Mouse (Mus musculus) cerebellum, adult 9-11 months (tissue): ENCODE results near the gene Col4a6.

Source experiments
- DNase-seq: peaks from one replicate; pipeline ENCODE4 v3.0.0; 2022

Gene Col4a6

GRCm38 (mm10) chrX:141473470-141474302 is at the start of gene Col4a6:
TSS of gene Col4a6 (minus strand) at chrX:141474076.
- no peak for DNase-seq

DNA sequence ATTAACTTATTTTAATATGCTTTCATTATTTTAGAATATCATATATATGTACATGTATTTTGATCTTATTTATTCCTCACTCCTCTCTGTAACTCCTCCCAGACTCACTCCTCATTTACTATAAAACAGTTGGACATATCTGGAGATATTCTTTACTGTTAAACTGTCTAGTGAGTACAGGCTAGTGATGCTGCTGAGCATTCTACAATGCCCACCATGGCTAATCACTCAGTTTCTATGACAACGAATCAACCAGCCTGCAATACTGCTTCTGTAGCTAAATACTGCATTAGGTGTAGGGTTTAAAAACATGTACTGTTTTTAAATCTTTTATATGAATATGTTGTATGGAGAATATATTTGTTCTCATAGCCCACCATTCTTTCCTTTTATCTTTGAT is 29.2 kb upstream of the Col4a6 start:
- DNase-seq = no peak

DNA sequence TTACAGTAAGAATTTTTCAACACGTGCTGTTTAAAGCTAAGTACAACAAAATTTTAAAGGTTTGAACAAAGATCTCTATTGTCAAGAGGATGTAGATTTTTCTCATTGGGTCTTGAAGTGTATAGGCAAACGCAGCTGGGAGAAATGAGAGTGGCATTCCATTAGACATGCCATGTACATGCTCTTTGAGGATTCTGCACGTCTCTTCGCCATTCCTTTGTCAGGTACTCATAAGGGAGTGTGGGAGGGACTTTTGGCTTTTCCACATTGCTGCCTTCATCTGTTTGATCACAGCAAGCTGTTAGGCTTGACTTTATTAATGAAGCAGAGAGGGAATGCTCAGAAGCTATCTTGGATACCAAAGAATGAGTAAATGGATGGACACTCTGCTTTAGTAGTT is 20.7 kb upstream of the Col4a6 start:
- no peak for DNase-seq

DNA sequence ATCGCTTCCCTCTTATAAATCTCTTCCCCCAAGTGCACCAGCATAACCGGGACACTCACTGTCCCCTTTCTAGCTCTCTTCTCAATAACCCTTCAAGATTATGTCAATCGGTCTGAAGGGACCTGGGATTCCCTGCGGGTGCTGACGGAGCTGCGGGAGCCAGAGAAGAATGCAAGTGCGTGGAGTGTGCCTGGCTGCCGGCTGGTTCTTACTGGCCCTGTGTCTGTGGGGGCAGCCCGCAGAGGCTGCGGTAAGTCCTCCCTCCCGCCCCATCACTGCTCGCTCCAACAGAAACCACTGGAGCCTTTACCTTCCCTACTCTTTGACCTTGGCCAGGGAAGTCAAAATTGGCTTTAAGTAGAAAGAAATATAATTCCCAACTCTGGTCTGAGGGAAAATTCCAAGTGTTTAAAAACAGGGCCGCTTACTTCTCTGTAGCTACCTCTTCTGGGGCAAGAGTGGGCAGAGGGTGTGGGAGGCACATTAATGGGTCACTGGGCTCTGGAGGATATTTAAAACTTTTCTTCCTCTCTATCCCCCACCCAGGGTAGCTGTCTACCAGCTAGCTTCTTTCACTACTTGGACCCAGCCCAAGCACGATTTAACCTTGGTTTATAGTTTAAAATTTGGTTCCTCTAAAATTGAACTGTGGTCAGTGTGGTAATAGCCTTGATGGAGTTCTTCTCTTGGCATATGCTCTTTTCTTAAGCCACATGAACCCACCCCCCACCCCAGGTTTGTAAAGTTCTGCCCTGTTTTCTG is 1.9 kb upstream of the Col4a6 start:
- DNase-seq = no peak

DNA sequence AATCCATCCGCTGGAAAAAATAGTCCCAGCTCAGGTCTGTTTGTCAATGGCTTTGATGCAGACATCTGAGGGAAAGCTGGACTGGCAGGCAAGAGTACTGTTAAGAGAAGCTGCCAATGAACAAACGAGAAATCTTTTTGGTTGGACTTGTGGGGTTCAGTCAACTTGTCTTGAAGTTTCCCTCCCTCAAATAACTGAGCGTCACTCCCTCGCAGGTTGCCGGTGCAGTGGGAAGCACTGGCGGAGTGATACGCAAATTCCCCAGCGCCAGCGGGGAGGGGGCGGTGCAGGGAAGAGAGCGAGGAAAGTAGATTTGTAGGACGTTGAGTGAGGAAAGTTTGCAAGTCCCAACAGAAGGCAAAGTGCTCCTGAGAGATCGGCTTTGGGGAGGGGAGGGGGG is 1.2 kb upstream of the Col4a6 start, which contains the start of gene Col4a5:
TSS of gene Col4a5 (plus strand) at position 276 of the 400 bp plus-strand sequence.
- DNase-seq = peak; percentile 5

DNA sequence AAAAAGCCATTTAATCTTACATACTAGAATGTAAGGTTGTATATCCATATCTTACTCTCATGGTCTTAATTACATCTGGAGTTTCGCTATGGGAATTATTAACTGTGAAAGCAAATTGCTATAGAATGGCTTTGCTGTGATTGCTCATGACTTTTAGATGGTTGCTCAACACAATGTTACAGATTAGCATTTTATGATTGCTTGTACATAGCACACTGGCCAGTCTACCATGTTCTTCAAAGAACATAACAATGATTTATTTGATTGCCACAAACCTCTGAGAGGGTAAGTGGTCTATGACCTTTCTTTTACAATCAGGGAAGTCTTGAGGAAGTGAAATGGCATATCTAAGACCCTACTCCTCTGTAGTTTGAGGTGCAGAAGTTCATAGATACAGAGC is 25.9 kb downstream of the Col4a6 start:
- no peak for DNase-seq

GRCm38 (mm10) chrX:141439423-141439822 is 34.5 kb downstream of the Col4a6 start:
- DNase-seq = no peak

DNA sequence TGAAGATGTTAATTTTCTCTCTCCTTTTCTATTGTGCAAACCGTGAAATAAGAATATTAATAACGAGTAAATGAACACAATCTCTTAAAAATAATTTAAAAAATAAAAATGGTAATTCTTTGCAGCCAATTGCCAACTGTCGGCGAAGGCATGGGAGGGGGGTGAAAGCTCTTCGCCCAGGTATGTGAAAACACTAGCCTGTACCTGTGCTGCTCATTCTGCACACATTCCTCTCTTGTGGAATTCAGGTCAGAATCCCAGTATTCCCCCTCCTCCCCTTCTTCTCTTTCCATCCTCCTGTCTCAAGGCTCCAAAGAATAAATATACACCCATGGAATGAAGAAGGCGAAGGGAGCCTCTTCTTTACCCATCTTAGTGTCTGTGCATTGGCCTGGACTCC is 37.1 kb downstream of the Col4a6 start:
- no peak for DNase-seq

DNA sequence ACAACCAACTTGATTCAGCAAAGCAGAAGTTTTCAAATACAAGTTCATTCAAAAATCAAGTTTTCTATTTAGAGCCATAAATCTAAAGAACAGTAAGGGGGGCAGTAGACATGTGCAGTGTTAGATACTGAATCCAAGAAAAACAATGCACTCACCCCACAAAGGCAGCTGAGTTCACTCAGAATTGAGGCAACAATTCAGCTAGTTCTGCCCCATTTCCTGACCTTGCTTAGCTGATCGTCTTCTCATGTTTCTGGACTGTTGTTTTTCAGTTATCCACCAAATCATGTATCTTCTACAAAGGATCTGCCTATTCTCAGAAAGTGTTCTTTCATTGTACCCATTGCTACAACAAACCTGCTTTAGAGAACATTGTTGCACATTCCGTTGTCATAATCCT is 58.6 kb downstream of the Col4a6 start:
- no peak for DNase-seq

DNA sequence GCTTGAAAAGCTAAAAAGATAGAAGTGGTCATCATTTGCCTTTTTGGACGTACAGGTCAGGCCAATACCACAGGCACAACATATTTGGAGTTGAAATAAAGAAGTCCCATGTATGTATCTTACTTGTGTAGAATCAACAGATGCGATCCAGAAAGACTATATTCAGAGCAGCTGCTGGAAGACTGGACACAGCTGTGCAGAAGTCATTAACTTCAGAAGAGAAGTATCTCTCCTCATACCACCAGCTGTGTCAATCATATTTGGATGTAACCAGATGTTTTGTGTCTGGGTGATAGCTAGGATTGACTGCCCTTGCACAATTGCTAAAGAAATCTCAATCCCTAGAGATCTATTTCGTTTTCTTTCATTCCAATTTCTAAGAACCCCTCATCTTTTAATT is 77.6 kb downstream of the Col4a6 start:
- DNase-seq = no peak

DNA sequence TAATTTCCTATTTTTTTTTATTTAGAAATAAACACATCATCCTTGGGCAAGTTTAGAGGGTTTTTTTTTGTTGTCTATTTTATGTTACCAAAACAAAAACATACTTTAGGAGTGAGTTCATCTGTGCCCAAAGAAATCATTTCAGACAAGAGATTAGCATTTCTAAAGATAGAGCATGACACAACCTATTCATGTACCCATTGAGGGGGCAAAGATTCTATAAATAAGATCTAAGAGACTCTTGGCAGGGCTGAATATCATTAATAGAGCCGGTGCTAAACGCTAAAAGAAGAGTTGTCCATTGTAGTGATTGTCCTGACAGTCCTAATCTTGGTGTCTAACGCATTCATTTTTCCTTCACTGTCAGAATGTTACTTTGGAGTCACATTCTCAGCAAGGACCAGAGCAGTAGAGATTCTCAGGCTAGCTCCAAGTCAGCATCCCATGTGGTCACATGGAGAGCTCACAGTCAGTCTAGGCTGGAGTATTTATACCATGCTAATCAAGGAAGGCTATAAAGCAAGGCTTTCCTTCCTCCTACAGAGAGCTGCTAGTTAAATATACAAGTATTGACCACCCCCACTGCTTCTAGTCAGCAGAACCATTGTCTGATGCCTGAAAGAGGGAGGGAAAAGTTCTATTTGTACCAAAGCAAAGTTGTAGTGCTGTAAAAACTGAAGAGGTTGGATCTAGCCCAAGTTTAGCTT is 88.3 kb downstream of the Col4a6 start:
- DNase-seq = no peak

- DNase-seq = no peak
Observed at GRCm38 (mm10) chrX:141384632-141385031, 89.2 kb downstream of the Col4a6 start.

GRCm38 (mm10) chrX:141370276-141370675 is 103.6 kb downstream of the Col4a6 start:
- DNase-seq = no peak

DNA sequence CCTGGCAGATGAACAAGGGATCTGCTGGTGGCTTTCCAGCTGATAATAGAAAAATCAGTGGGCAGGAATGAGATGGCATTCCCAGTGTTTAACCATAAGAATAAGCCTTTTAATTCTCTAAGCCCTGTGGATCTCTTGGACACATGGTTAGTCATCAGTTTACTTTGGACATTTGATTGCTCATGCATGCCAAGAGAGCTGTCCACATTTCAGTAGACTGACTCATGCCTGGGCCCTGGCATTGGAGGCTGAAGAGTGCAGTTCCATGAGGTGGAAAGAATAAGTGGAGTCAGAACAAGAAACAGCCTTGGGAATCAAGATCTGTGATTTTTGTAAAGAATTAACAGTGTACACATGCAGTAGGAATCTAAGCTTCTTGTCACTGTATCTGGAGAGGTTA is 110.5 kb downstream of the Col4a6 start:
- DNase-seq = no peak

- DNase-seq = no peak
Observed at GRCm38 (mm10) chrX:141341417-141341816, 132.5 kb downstream of the Col4a6 start.

DNA sequence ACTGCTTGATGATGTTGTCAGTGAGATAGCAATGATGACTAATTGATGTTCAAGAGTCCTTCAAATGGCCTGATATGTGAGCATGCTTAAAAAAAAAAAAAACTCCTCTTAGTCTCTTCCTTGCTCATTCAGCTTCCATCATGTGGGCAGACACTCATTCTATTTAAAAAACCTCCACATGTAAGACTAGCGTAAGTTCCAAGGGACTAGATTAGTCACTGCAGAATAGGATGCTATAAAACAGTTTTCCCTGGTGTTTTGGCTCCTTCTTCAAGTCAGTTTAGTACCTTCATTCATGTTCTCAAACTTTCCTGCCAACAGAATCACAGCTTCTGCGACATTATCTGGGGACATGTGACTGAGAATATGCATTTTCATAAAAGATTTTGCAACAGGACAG is 145.8 kb downstream of the Col4a6 start:
- DNase-seq = no peak

DNA sequence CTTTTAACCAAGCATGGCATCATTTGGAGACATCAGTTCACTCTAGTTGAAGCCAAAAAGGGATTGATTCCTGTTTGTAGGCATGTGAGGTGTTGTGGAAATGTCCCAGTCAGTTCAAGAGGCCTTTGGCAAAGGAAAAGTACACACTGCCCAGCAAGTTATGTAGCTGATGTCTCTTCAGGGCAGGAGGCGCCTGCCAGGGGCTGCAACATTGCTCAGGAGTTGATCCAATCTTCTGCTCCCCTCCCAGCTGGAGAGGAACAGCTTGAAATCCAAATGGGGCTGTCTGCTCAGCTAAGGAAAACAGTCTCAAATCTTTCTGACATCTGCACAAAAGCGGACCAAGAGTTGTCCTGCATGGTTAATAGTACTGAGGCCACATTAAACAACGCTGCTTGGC is 149.7 kb downstream of the Col4a6 start:
- peak; percentile 2 for DNase-seq

GRCm38 (mm10) chrX:141316217-141316616 is 157.7 kb downstream of the Col4a6 start:
- DNase-seq = no peak

GRCm38 (mm10) chrX:141315795-141316194 is 158.1 kb downstream of the Col4a6 start:
- no peak for DNase-seq

DNA sequence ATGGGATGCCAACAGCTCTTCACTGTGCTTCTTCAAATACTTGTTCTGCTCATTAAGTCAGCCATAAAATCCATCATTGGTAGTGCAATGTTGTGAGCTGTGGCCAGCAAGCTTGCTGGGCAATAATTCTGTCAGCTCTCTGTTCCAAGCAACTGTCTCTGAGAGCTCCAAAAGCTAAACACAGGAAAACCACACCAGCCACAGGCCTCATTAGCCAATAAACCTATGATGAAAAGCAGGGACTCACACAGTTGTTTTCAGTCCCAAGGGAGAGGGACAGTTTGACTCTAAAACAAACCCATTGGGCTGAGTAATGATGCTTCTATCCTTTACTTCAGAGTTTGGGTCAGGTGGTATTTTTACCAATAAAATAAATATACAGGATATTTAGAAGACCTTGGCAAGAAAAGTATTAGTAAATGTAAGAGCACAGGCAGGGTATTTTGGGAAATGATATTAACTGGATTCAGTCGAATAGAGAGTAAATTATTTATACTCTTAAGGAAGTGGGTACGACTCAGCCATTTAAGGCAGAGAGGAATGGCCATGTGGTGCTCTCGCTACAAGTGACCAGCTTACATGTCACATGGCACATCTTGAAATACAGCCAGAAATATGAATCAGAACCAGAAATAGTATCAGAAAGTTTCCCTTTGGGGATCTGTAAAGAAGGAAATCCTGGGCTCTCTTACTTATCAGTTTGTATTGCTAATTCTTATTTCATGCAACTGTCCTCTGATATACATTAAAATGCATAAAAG is 181.0 kb downstream of the Col4a6 start:
- no peak for DNase-seq

DNA sequence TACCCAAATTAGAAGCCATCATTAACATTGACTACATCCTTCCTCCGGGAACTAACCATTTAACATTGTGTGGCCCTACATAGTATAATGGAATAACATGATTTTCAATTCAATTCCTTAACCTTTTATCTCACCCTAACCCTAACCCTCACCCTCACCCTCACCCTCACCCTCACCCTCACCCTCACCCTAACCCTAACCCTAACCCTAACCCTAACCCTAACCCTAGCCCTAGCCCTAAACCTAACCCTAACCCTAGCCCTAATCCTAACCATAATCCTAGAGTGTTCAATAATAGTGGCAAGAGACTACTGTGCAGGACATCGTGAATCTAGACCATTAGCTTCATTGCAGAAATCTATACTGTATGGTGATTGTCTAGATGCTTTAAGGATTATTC is 197.5 kb downstream of the Col4a6 start:
- DNase-seq = no peak

GRCm38 (mm10) chrX:141265986-141266385 is 207.9 kb downstream of the Col4a6 start:
- DNase-seq = no peak

- DNase-seq = no peak
Observed at GRCm38 (mm10) chrX:141249636-141250035, 224.2 kb downstream of the Col4a6 start.
